Mouse (Mus musculus): ENCODE measurements around the gene Shisal1.

DNA sequence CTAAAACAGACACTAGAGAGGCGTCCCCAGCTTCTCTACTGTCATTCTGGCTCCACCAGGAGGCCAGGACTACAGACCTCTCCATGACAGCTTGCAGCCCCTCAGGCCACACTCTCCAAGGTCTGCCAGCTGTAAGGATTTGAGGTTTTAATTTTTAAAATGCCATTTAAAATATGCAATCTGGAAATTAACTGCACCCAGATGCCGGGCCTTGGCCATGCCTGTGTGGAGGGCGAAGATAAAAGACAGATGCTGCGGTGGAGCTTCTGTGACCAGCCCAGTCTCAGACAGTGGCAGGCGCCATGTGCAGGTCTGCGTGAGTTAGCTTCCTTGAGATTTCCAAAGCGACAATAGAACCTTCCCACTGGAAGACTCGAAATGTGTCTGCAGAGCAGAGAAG lies 36.8 kb downstream of the Shisal1 start:
- no peak for TF ChIP-seq CTCF (IDR thresholded peaks at IDR 0.05; ENCODE audit: borderline replicate concordance, extremely low read depth, insufficient read depth, insufficient read length)
- TF ChIP-seq POLR2A (IDR thresholded peaks at IDR 0.05; ENCODE audit: borderline replicate concordance, extremely low read depth, insufficient read depth, insufficient read length, poor library complexity, severe bottlenecking): no peak

Measured in brain, embryonic 14.5 days (tissue).